Mouse (Mus musculus) ES-CJ7 (cell line): ENCODE data around the gene Srrm4.

Experiments used
- DNase-seq: peaks from one replicate; pipeline ENCODE4 v3.0.0; 2011; ENCODE audit warnings: low read depth, low spot score

The Srrm4 gene

GRCm38 (mm10) chr5:116491794-116492420 lies 99.7 kb downstream of the Srrm4 start:
- DNase-seq, result no peak

DNA sequence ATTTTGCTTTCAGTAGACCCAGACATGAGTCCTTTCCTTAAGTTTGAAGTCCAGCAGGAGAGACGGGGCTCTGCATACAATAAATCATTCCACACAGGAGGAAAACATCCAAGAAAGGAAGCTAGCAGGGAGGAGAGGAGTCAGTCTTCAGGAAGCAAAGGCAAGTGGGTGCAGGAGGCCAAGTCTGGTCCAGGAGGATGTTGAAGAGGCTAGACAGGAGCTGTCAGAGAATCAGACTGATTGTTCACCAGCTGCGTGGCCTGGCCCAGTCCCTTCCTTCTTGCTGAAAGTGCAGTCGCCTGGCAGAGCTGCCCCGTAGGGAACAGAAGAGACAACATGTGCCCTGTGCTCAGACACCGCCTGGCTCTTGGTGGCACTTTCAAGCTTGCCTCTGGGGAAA lies 100.8 kb downstream of the Srrm4 start:
- no peak for DNase-seq

GRCm38 (mm10) chr5:116489621-116490020 lies 102.0 kb downstream of the Srrm4 start:
- peak; percentile 28 for DNase-seq

DNA sequence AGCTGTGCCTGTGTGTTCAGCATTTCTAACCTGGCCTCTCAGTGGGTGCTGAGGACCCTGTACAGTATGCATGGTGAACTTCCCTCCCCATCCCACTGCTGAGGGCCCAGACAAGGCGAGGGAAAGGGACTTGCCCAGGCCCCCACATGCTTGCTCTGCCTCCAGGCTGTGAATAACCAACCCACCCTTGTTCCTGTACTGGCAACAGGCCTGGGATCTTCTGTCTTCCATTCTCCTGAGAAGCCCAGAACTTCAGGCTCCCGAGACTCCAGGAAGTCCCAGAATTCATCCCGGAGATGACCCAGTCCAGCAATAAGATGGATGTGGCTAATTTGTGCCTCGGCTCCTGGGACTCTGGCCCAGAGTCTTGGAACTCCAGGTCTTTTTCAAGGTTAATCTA lies 105.5 kb downstream of the Srrm4 start:
- DNase-seq, result no peak

DNA sequence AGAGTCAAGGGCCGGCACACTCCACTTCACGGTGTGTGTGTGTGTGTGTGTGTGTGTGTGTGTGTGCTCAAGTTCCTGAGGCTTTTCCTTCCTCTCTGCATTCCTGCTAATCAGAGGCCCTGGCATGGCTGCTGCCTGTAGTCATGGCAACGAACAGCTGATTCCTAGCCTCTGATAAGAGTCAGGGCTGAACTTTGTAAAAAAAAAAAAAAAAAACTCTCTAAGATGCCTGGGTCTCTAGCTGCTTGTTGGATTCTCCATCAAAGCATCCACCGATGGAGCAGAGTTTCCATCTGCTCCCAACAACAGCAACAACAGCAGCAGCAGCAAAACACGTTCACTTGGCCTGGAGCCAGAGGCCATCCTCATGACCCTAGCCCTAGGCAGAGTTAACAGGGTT lies 106.5 kb downstream of the Srrm4 start:
- DNase-seq, result no peak

- DNase-seq, result no peak
Measured at GRCm38 (mm10) chr5:116484236-116484635, 107.4 kb downstream of the Srrm4 start.

DNA sequence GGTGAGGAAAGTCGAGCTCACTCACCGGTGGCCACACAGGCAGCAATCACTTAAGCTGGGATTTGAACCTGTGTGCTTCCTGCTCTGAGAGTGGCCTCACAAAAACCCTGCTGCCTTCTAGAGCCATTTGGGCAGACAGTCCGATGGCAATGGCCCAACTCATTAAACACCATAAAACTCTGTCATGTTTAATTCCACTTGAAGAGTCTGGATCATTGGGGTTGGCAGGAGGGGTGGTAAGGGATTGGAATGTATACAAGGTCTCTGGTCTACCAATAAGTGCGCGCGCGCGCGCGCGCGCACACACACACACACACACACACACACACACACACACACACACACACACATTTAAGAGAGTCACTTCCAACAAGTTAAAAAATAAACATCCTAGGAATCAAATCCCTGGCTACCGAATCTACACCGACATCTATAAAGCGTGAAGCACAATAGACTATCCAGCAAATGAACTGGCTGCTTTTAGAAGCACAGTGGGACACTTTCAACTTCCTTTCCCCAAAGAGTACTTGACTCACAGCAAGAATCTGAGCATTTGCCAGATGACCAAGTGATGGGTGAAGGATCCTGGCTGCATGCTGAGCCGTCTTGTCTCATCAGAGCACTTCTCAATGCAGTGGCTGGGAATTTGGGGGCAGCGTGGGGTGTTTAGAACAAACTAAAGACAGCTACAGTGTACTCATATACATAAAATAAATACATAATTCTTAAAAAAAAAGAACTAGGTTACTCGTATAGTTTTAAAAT lies 112.8 kb downstream of the Srrm4 start:
- no peak for DNase-seq

GRCm38 (mm10) chr5:116476006-116476405 lies 115.6 kb downstream of the Srrm4 start:
- peak; percentile 57 for DNase-seq

- no peak for DNase-seq
Measured at GRCm38 (mm10) chr5:116461354-116462042, 130.1 kb downstream of the Srrm4 start.

GRCm38 (mm10) chr5:116459970-116460369 lies 131.6 kb downstream of the Srrm4 start:
- DNase-seq, result no peak

GRCm38 (mm10) chr5:116457791-116458190 lies 133.8 kb downstream of the Srrm4 start:
- DNase-seq, result peak; percentile 52

DNA sequence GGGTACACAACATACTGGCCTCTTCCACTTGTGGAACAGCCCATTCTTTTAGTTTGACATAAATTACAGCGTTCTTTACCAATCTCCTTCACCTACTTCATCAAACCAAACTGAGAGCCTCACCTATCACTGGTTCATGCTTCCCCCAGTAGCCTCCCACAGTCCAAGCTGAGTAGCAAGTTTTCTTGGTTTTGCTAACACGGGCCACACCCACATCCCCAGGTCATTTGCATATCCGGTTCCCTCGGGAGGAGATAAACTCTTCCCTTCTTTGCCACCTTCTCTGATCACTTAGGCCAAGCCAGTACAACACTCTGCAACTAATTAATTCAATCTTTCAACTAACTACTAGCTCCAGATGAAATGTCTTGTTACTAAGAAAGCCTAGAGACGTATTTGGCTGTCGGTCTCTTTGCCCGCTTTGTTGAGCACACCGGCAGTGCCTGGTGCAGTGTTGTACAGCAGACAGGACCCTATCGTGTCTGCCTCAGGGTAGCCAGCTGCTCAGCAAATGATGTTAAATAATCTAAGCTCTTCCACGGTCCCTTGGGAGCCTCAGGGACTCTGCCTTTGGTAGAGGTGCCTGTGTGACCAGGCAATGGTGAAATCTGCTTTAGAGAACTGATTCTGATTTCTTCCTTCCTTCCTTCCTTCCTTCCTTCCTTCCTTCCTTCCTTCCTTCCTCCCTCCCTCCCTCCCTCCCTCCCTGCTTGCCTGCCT lies 134.7 kb downstream of the Srrm4 start:
- DNase-seq, result peak; percentile 78

- DNase-seq, result peak; percentile 90
Measured at GRCm38 (mm10) chr5:116453401-116453851, 138.2 kb downstream of the Srrm4 start.

- DNase-seq, result no peak
Measured at GRCm38 (mm10) chr5:116450901-116451300, 140.7 kb downstream of the Srrm4 start.

DNA sequence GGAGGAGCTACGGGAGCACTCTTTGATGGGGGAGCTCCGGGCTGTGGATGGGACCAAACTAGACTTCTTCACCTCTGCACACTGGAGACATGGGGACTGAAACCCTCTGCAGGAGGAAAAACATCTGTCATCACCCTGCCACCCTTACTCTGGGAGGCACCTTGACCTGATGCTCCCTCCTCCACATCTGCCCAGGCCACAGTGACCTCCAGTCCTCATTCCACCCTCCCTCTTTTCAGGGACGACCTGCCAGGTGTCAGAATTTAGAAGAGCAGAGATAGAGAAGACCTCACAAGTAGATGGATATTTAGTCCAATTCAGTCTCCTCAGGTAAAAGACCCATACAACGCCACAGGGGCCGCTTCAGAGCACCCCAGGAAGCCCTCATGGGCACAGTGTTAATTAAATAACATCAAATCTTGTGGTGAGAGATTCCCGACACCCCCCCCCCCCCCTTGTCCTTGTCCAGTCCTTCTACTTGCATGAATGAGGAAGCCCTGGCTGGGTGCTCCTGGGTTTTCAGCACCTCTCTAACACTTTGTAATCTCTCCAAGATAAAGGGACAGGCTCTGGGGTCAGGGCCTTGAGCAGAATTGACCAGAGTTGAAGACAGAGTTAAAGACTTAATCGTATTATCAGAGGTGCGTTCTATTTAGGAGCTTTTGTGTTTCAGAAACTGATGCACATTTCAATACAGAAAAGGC lies 141.9 kb downstream of the Srrm4 start:
- DNase-seq, result no peak

- DNase-seq, result no peak
Measured at GRCm38 (mm10) chr5:116448409-116449191, 143.0 kb downstream of the Srrm4 start.

DNA sequence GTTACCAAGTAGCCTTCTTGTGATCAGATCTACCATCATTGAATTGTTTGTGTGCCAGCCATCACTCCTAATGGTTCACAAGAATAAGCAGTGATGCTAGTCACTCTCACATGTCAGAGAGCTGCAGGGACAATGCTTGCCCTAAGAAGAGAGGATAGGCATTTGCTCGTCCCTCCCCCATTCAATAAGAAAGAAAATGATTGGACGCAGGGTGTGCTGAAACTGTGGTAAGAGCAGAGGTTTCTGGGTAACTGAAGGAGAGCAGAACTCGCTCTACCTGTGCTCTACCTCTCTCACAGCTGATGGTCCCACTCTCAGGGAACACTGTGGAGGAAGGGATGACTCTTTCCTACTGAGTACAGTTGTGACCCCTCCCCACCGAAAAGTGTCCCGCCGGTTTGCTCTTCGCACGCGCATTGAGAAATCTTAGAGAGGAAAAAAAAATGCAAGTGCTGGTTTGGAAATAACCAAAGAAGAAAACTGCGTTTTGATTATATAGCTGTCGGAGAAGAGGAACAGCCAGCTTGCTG lies 143.7 kb downstream of the Srrm4 start:
- DNase-seq, result peak; percentile 66

DNA sequence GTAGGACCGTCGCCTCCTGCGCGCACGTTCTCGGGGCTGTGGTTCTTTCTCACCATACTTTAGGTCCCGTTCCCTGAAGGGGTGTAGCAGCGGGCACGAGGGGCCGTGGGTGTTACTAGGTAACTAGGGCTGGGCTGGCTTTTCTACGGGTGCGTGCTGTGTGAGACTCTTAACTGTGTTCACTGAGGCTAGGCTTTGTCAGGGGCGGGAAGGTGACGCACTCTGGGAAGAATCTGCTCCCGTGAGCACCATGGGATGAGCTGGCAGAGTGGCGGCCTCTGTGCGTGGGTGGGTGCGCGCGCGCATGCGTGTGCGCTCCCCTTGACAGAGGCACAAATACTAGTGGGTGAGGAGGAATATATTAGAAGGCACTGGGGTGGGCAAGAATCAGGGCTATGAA lies 145.1 kb downstream of the Srrm4 start:
- peak; percentile 66 for DNase-seq

DNA sequence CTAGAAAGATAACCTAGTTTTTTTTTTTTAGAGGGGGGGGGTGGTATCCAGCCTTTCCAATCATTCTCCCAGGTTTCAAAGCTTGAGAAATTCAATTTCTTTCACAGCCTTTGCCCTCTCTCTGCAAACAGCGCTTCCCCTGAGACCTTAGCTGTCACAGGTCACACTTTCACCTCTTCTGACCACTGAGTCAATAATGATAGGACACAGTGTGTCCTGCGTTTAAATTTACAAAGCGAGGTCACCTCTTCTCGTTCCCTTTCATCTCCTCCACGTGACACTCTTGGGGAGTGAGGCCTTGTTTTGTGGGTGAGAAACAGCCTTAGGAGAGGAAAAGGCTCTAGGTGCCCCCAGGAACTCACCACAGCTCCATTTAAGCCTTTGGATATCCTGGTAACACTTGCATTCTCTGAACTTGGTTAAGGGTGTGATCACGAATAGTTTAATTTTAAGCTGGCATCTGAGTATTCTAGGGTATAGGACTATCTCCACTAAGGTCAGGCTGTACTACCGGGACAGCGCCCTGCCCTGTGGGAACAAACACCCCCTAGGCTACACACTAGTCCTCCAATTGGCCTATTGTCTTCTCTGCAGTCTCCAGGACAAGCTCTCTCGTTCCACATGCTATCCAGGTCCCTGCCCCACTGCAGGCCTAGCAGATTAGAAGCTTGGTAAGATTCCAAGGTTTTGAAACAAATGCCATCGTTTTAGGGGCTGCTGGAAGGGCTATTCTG lies 145.8 kb downstream of the Srrm4 start:
- DNase-seq, result no peak

DNA sequence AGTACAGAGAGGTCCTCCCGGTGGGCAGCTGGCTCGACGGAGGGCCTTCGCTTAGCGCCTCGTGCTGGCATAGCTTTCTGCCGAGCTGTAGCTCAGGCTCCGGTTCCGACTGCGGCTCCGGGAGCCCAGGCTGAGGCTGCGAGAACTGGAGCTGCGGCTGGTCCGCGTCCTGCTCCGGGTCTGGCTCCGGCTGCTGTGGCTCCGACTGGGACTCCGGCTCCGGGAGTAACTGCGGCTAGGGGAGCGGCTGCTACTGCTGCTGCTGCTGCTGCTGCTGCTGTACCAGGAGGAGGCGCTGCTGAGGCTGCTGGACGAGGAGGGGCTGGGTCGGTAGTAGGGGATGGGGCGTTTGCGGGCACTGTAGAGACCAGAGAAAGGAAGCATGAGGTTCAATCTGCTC lies 147.1 kb downstream of the Srrm4 start:
- DNase-seq, result peak; percentile 79
